Mouse (Mus musculus) cerebellum, adult 2 months (tissue): ENCODE measurements around the gene Tmem127. TPM values are rescaled to one million over a fixed set of nuclear protein-coding genes. Genes with fewer than 3 reads are reported as not detected.
"Not testable (repeated sequence)": the region's sequence is repeated elsewhere in the genome, so short reads cannot be mapped to it uniquely, and the experiment has no call there.

ENCODE experiments used
- DNase-seq, 2 experiments: peaks; one replicate each; pipeline ENCODE4 v3.0.0; 2021
- H3K27ac ChIP-seq: fragments of 200-500 bp; 2 replicates; pipeline ENCODE4 v1.5.1; 2012; ENCODE audit warnings: low read length, control low read depth, inconsistent platforms; ENCODE audit not compliant: insufficient read depth
- H3K27me3 ChIP-seq: fragments of 200-500 bp; 2 replicates; pipeline ENCODE4 v1.6.1; 2012; ENCODE audit warnings: inconsistent platforms, mild to moderate bottlenecking, low read length, moderate library complexity; ENCODE audit not compliant: control insufficient read depth, insufficient read depth
- H3K4me1 ChIP-seq: fragments of 200-500 bp; 2 replicates; pipeline ENCODE4 v1.6.1; 2011; ENCODE audit warnings: low read length; ENCODE audit not compliant: control insufficient read depth, insufficient read depth
- H3K4me3 ChIP-seq: fragments of 200-500 bp; replicated peaks from 2 replicates; pipeline ENCODE3; 2011; ENCODE audit warnings: mild to moderate bottlenecking, low read depth, low read length, control low read depth; ENCODE audit not compliant: insufficient read depth
- CTCF ChIP-seq: fragments of 200-500 bp; IDR thresholded peaks from 2 replicates; pipeline ENCODE4 v1.5.1; 2011; ENCODE audit warnings: low read depth, mild to moderate bottlenecking, control low read depth, low read length, moderate library complexity, borderline replicate concordance; ENCODE audit not compliant: insufficient read depth
- POLR2A ChIP-seq: fragments of 200-500 bp; IDR thresholded peaks from 2 replicates; pipeline ENCODE4 v1.6.1; 2011; ENCODE audit warnings: low read length, control low read depth, borderline replicate concordance; ENCODE audit not compliant: insufficient read depth
- WGBS: fragments of 180-500 bp; shearing (Covaris S2); methylation state at CpG from one replicate; pipeline ENCODE4 v1.1.7; 2018; 5-methylcytosine and 5-hydroxymethylcytosine counted together
- polyA plus RNA-seq: library from polyadenylated mRNA; depleted of rRNA; stranded (reverse); fragments of >200 nt; gene quantifications from 2 replicates; pipeline ENCODE4 v1.2.3, GENCODE M21; 2012; rRNA removed

Gene Tmem127
- 77.9 and 80.3 TPM in 2 replicates for polyA plus RNA-seq

DNA sequence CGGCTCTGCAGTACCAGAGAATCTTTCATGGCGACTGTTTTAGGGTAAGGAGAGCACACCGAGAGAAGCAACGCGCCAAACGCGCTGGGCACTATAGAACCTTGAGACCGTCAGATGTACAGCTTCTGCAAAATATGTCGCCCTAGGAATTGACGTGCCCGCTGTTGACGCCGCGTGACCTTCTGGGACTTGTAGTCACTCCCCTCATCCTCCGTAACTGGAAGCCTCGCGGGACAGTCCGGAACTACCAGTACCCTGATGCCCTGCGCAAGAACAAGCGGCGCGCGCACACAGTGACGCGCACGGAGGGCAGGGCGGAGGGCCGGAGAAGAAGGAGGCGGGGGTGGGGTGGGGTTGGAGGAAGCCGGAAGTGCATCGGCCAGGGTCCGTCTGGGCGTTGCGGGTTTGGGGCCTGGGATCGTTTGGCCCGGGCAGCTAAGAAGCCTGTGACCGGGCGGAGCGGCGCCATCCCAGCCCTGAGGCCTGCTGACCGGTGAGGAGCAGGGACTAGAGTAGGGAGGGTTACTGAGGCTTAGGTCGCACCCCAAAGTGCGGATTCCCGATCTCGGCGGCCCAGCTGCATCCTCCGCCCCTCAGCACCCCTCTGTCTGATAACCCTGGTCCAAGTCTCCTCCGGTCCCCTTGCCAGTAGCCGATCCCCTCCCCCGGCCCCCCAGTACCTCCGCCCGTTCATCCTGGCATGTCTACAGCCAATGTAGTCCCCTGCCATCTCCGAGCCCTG, at the start of gene Tmem127, which contains the start of gene Ciao1:
Tmem127 (plus strand) TSS at position 317 of the 742 bp plus-strand sequence.
Ciao1 (minus strand) TSS at position 225 of the 742 bp plus-strand sequence.
- H3K4me3 ChIP-seq: peak within 1 kb of the TSS; percentile 88
- under 1% methylated on average over 53 of the region's 53 CpGs for WGBS

DNA sequence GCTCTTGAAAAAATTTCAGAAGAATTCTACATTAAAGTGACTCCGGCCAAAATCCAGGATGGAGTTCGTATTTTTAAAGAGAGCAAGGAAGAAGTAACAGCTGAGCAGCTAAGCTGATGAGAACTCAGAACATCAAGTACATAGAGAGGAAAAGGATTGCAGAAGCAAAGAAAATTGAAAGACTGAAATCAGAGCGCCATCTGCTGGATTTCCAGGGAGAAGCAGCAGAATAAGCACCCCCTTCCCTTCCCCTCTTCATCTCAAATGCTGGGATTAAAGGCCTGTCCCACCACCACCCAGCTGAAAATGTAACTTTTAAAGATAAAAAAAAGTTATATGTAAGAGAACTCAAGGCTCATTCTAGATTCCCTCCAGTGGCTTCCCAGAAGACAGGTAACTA, 42.8 kb upstream of the Tmem127 start:
- Histone ChIP-seq H3K4me1 (no peaks in the 10 kb centered on the region), H3K27me3 (no peaks in the 10 kb centered on the region), H3K4me3 (no peak overlapping the region), H3K27ac (no peak overlapping the region)
- peak; percentile 40 to 62 for DNase-seq
- WGBS: 30% methylated on average over 3 of the region's 3 CpGs
- no peak for TF ChIP-seq POLR2A
- peak; percentile 66 for TF ChIP-seq CTCF

More for the DNA sequence above, at the start of gene Tmem127, which contains the start of gene Ciao1:
- DNase-seq: peak; percentile 96 to 99
- no peak for TF ChIP-seq CTCF
- TF ChIP-seq POLR2A: peak; percentile 74; the same call in 1 of the 2 replicates
- Histone ChIP-seq H3K4me1 (peaks cover 7% of the 10 kb centered on the region; the same call in 1 of the 2 replicates), H3K27me3 (no peaks in the 10 kb centered on the region), H3K27ac (peak within 1 kb of the TSS; percentile 68)

DNA sequence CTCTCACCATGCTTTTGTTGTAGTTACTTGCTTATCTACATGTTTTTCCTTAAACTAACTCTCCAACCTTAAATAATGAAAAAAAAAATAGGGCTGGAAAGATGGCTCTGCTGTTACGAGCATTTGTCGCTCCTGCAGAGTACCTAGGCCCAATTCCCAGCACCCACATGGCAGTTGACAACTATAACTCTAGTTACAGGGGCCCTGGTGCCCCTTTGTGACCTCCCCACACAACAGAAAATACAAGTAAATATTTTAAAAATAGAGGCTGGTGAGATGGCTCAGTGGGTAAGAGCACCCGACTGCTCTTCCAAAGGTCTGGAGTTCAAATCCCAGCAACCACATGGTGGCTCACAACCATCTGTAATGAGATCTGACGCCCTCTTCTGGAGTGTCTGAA, 41.8 kb upstream of the Tmem127 start:
- not testable (repeated sequence) for H3K4me3 ChIP-seq, H3K4me1 ChIP-seq, DNase-seq, H3K27me3 ChIP-seq, H3K27ac ChIP-seq
- 85% methylated on average over 4 of the region's 4 CpGs for WGBS

DNA sequence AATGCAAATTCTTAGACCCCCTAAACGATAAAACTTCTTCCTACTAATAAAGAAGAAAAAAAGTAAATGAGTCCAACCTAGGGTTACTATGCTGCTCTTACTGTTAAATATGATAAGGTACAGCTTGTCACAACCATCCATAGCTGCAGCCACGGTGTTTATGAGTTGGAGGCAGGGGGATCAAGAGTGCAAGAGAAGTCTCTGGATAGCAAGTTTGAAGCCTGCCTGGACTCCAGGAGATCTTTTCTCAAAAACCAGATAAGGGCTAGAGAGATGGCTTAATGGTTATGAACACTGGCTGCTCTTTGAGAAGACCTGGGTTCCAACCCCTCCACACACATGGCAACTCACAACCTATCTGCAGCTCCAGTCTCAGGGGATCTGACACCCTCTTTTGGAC, 40.8 kb upstream of the Tmem127 start:
- H3K4me3 ChIP-seq: no peak overlapping the region
- WGBS: 90% methylated on average over 2 of the region's 2 CpGs
- DNase-seq: no peak
- H3K4me1 ChIP-seq: no peaks in the 10 kb centered on the region
- TF ChIP-seq POLR2A: no peak
- no peaks in the 10 kb centered on the region for H3K27me3 ChIP-seq
- H3K27ac ChIP-seq: no peak overlapping the region

DNA sequence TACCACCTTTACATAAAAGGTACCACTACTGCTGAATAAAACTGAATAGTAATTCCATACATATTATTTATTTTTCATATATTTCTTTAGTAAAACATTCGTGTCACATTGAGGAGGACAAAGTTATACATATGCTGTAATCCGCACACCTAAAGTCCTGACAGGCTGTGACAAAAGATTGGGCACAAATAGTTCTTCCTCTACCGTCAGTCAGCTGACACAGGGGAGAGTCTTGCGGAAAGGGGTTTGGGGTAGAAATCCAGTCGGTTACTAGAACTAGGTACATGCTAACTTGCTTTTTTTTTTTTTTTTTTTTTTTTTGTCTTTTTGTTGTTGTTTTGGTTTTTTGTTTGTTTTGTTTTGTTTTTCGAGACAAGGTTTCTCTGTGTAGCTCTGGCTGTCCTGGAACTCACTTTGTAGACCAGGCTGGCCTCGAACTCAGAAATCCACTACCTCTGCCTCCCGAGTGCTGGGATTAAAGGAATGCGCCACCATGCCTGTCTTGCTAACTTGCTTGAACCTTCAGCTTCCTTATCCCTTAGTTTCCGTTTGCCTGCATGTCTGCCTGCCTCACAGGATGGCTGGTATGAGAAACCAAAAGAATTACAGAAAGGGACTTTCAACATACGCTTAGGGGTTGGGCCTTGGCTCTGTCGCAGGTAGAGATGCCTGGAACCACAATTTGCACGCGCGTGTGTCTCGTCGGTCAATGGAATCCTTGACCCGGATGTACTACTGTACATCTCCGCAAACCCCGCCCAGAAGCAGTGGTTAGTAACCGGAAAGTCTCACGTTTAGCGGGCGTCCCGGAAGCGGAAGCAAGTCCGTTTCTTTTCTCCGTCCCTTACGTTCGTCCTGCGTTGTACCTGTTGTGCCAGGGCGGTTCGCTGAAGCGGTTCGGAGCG, 39.9 kb upstream of the Tmem127 start, which contains the start of the genes 1810024B03Rik and Snrnp200:
1810024B03Rik (minus strand) TSS at position 734 of the 905 bp plus-strand sequence.
Snrnp200 (plus strand) TSS at position 840 of the 905 bp plus-strand sequence.
- 10% methylated on average over 36 of the region's 36 CpGs for WGBS
- H3K27me3 ChIP-seq: no peaks in the 10 kb centered on the region
- TF ChIP-seq CTCF: no peak
- TF ChIP-seq POLR2A: peak; percentile 67; the same call in 1 of the 2 replicates
- H3K27ac ChIP-seq: peak within 1 kb of the TSS; percentile 45
- peak; percentile 96 for DNase-seq
- H3K4me3 ChIP-seq: peak within 1 kb of the TSS; percentile 93
- H3K4me1 ChIP-seq: no peaks in the 10 kb centered on the region

DNA sequence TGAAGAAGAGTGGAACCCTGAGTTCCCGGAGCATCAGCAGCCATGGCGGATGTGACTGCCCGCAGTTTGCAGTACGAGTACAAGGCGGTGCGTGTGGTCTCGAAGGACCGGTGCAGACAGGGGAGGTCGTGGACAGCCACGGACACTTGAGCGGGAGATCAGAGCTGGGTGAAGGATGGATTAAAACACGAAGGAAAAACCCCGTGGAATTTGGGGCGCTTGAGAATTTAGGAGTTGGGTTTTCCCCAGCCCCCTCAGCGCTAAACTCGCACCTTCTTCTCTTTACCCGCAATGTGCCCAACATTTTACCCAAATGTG, 39.3 kb upstream of the Tmem127 start:
- under 1% methylated on average over 17 of the region's 17 CpGs for WGBS
- TF ChIP-seq CTCF: no peak
- TF ChIP-seq POLR2A: no peak
- DNase-seq: no peak
- Histone ChIP-seq H3K4me3 (peak overlapping the region; percentile 93), H3K27me3 (no peaks in the 10 kb centered on the region), H3K27ac (peak overlapping the region; percentile 45), H3K4me1 (no peaks in the 10 kb centered on the region)

DNA sequence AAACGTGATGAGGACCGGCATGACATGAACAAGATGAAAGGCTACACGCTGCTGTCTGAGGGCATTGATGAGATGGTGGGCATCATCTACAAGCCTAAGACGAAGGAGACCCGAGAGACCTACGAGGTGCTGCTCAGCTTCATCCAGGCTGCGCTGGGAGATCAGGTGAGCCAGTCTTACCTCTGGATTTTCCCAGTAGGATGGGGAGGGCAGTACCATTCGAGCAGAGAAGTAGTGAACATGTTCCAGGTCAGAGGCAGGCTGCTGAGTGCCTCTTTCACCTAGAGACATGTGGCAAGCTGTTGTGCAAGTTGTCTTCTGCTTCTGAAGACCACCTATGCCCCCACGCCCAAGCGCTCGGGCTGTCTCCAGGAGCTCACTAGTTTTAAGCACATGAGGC, 37.0 kb upstream of the Tmem127 start:
- TF ChIP-seq POLR2A (no peak), CTCF (no peak)
- no peaks in the 10 kb centered on the region for H3K27me3 ChIP-seq
- H3K27ac ChIP-seq: no peak overlapping the region
- no peaks in the 10 kb centered on the region for H3K4me1 ChIP-seq
- DNase-seq: no peak
- no peak overlapping the region for H3K4me3 ChIP-seq
- 93% methylated on average over 11 of the region's 11 CpGs for WGBS
